Mouse (Mus musculus) adrenal gland, postnatal 25 days (tissue): ENCODE measurements around the gene Gal3st2b. TPM values are rescaled to one million over a fixed set of nuclear protein-coding genes. Genes with fewer than 3 reads are reported as not detected.
"Not testable (repeated sequence)": the region's sequence is repeated elsewhere in the genome, so short reads cannot be mapped to it uniquely, and the experiment has no call there.

Experiments used
- DNase-seq: peaks from one replicate; pipeline ENCODE4 v3.0.0; 2021; ENCODE audit warnings: mixed read lengths
- long read RNA-seq: library from polyadenylated mRNA; stranded (forward); transcript quantifications from one replicate; pipeline ENCODE4 v2.0.0, GENCODE M21; 2021
- total RNA-seq: library from RNA; stranded (reverse); gene quantifications from 2 replicates; pipeline ENCODE4 v1.2.3, GENCODE M21; 2021

The Gal3st2b gene
- 0.12 TPM in 1 of 2 replicates, not detected in the other for total RNA-seq
- long read RNA-seq: 0 reads

GRCm38 (mm10) chr1:93918011-93918410, at the start of gene Gal3st2b:
TSS of gene Gal3st2b (plus strand) at chr1:93918311.
- DNase-seq: not testable (repeated sequence)

- DNase-seq: not testable (repeated sequence)
Measured at GRCm38 (mm10) chr1:93871594-93872105, 46.5 kb upstream of the Gal3st2b start.

DNA sequence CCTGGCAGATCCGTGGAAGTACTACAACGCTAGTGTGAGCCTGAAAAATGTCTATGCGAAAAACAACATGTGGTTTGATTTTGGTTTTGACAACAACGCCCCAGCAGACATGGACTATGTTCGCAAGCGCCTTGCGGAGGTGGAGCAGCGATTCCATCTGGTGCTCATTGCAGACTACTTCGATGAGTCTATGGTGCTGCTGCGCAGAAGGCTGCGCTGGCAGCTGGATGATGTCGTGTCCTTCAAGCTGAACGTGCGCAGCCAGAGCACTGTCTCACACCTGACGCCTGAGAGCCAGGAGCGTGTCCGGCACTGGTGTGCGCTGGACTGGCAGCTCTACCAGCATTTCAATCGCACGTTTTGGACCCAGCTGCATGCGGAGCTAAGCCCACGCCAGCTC, 43.7 kb upstream of the Gal3st2b start:
- DNase-seq: not testable (repeated sequence)

DNA sequence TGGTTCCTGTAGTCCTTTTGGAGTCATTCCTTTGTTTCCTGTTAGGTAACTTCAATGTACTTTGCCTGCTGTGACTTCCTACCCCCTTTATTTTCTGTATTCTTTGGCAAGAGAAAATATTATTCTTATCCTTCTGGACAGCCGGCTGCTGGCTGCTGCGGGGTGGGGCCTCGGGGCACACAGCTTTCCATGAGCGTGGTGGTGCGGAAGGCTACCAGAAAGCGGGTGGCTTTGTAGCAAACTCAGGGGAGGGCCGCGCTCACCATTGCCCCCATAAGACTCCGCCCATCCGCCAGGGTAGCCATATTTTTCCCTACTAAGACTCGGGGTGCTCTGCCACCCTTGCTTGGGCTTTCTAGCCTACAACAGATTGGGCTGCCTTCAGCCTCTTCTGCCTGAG, 36.3 kb upstream of the Gal3st2b start:
- not testable (repeated sequence) for DNase-seq

- not testable (repeated sequence) for DNase-seq
Measured at GRCm38 (mm10) chr1:93890936-93891335, 27.2 kb upstream of the Gal3st2b start.

- DNase-seq: not testable (repeated sequence)
Measured at GRCm38 (mm10) chr1:93897395-93897794, 20.7 kb upstream of the Gal3st2b start.

- DNase-seq: not testable (repeated sequence)
Measured at GRCm38 (mm10) chr1:93901291-93901690, 16.8 kb upstream of the Gal3st2b start.

GRCm38 (mm10) chr1:93906690-93907089, 11.4 kb upstream of the Gal3st2b start:
- DNase-seq: not testable (repeated sequence)

DNA sequence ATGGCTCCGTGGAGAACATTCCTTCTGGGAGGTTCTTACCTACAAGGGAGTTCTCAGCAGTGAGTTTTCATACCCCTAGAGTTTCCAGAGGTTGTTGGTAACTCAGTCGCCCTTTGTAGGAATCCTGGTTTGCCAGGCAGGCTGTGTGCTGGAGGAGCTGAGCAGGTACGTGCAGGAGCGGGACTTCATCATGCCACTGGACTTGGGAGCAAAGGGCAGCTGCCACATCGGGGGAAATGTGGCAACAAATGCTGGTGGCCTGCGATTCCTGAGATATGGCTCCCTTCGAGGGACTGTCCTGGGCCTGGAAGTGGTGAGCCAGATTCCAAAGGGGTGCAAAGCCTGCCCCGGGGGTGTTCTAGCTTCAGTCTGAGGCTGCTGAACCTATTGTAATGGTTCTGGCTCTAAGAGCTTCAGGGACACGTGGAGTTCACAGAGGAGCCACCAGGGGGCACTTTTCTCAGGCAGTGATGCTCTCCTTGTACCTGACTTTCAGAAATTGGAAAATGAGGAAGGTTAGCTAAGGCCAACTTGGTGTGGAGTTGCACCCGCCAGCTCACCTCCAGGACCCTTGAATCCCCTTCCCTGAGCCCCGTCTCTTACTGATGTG, 9.0 kb upstream of the Gal3st2b start:
- not testable (repeated sequence) for DNase-seq

- DNase-seq: not testable (repeated sequence)
Measured at GRCm38 (mm10) chr1:93911877-93912276, 6.2 kb upstream of the Gal3st2b start.

GRCm38 (mm10) chr1:93917160-93917559, 951 bp upstream of the Gal3st2b start:
- DNase-seq: not testable (repeated sequence)

GRCm38 (mm10) chr1:93918775-93919174, 664 bp downstream of the Gal3st2b start:
- not testable (repeated sequence) for DNase-seq

DNA sequence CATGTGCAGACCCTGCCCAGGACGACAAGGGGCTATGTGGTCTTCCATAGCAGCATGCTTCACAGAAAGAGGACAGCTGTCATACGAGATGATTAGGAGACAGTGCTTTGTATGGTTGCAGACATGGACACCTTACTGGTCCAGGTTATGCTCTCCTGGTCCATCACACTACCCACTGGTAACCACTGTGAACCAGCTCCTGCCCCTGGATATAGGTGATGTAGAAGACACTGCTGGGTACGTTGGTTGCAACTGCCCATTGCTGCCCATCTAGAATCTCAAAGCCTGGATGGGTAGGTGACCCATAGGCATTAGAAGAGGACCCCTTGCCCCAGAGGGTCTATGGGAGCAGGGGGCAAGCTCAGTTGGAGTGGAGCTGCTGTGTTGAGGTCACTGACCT, 1.2 kb downstream of the Gal3st2b start:
- not testable (repeated sequence) for DNase-seq

- not testable (repeated sequence) for DNase-seq
Measured at GRCm38 (mm10) chr1:93922609-93923008, 4.5 kb downstream of the Gal3st2b start.

GRCm38 (mm10) chr1:93923098-93923497, 5.0 kb downstream of the Gal3st2b start:
- not testable (repeated sequence) for DNase-seq

- DNase-seq: not testable (repeated sequence)
Measured at GRCm38 (mm10) chr1:93935378-93935777, 17.3 kb downstream of the Gal3st2b start.

- not testable (repeated sequence) for DNase-seq
Measured at GRCm38 (mm10) chr1:93937807-93938206, 19.7 kb downstream of the Gal3st2b start.

DNA sequence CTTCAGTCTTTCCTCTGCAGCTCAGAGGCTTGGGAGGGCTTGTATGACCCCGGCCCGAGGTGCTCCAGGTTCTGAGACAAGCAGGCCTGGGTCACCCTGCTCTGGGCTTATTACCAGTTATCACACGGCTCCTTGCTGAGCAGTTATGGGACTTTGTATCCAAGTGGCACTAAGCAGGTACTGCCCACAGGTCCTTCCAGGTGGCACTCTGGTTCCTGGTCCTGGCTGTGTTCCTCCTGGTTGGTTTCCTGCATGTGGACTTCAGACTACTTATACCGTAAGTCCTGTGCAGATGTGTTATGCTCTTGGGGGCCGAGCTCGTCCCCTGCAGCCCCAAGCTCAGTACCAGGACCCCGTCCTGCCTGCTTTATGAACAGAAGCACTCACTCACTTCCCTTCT, 20.3 kb downstream of the Gal3st2b start:
- not testable (repeated sequence) for DNase-seq

DNA sequence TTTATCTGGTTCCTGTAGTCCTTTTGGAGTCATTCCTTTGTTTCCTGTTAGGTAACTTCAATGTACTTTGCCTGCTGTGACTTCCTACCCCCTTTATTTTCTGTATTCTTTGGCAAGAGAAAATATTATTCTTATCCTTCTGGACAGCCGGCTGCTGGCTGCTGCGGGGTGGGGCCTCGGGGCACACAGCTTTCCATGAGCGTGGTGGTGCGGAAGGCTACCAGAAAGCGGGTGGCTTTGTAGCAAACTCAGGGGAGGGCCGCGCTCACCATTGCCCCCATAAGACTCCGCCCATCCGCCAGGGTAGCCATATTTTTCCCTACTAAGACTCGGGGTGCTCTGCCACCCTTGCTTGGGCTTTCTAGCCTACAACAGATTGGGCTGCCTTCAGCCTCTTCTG, 31.0 kb downstream of the Gal3st2b start:
- not testable (repeated sequence) for DNase-seq

DNA sequence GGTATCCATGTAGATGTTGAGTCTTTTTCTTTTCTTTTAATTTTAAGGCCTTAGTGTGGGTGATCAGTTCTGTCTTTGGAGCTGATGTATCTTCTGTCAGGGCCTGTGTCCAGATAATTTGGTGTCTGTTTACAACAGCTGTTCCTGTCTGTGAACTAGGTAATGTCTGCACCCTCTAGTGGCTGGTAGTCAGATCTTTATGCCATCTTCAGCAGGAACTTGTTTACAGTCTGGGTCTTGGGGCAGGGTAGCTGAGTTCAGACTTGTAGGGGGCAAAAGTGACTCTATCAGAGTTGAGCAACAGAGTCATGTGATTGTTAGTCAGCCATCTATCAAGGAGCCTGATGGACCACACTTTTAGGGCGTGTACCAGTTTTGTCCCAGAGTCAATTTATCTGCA, 48.4 kb downstream of the Gal3st2b start:
- DNase-seq: not testable (repeated sequence)

- DNase-seq: not testable (repeated sequence)
Measured at GRCm38 (mm10) chr1:93970380-93970779, 52.3 kb downstream of the Gal3st2b start.

GRCm38 (mm10) chr1:93970797-93971196, 52.7 kb downstream of the Gal3st2b start:
- DNase-seq: not testable (repeated sequence)

DNA sequence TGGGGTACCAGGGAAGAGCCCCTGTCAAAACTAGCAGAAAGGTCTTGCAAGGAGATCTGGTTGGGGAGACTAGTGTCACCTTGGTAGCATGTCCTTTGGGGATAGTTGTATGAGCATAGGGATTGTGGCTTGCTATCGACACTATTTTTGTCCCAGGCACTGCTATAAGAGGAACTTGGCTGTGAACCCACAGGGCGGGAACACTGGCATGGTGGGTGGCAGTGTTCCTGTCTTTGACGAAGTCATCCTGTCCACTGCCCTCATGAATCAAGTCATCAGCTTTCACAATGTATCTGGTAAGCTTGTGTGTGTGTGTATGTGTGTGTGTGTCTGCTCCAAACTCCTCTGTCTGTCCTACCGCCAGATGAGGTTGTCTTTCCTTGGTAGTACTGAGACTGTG, 57.7 kb downstream of the Gal3st2b start:
- DNase-seq: not testable (repeated sequence)

- not testable (repeated sequence) for DNase-seq
Measured at GRCm38 (mm10) chr1:93978287-93978686, 60.2 kb downstream of the Gal3st2b start.
